Mouse (Mus musculus) limb, embryonic 10.5 days (tissue): ENCODE data around the gene Ptprc. TPM values are rescaled to one million over a fixed set of nuclear protein-coding genes. Genes with fewer than 3 reads are reported as not detected.

Experiments used
- DNase-seq: peaks from one replicate; pipeline ENCODE4 v3.0.0-alpha.2; 2017; ENCODE audit warnings: low spot score
- H3K27ac ChIP-seq: fragments of 300-500 bp; sonication (generic); 2 replicates; pipeline ENCODE4 v1.5.1; 2016; ENCODE audit warnings: mild to moderate bottlenecking
- H3K27me3 ChIP-seq: fragments of 300-500 bp; sonication (generic); 2 replicates; pipeline ENCODE4 v1.6.1; 2016; ENCODE audit warnings: low read depth, mild to moderate bottlenecking; ENCODE audit not compliant: poor library complexity, severe bottlenecking
- H3K36me3 ChIP-seq: fragments of 300-500 bp; sonication (generic); 2 replicates; pipeline ENCODE4 v1.6.1; 2016; ENCODE audit warnings: mild to moderate bottlenecking, moderate library complexity
- H3K4me1 ChIP-seq: fragments of 300-500 bp; sonication (generic); 2 replicates; pipeline ENCODE4 v1.6.1; 2016
- H3K4me3 ChIP-seq: fragments of 300-500 bp; sonication (generic); 2 replicates; pipeline ENCODE4 v1.5.1; 2016; ENCODE audit warnings: mild to moderate bottlenecking, moderate library complexity
- H3K9me3 ChIP-seq: fragments of 300-500 bp; sonication (generic); replicated peaks from 2 replicates; pipeline ENCODE4 v1.6.1; 2016; ENCODE audit warnings: mild to moderate bottlenecking
- WGBS: fragments of 180-500 bp; shearing (Covaris S2); methylation state at CpG from one replicate; pipeline ENCODE4 v1.1.7; 2016; 5-methylcytosine and 5-hydroxymethylcytosine counted together
- polyA plus RNA-seq: library from polyadenylated mRNA; unstranded; fragments of >200 nt; fragmentation: Nextera tagmentation; extraction: Ambion mirVana; gene quantifications from 2 replicates; pipeline ENCODE4 v1.2.1, GENCODE M21; 2016

The Ptprc gene
- 0.64 and 0.96 TPM in 2 replicates for polyA plus RNA-seq

GRCm38 (mm10) chr1:138175494-138175893, at the start of gene Ptprc:
TSS of gene Ptprc (minus strand) at chr1:138175708.
- no peak within 1 kb of the TSS for H3K27ac ChIP-seq
- H3K36me3 ChIP-seq, result no peaks in the 10 kb centered on the region
- H3K4me1 ChIP-seq, result no peaks in the 10 kb centered on the region
- H3K4me3 ChIP-seq, result no peak within 1 kb of the TSS
- H3K27me3 ChIP-seq, result no peaks in the 10 kb centered on the region
- no peaks in the 10 kb centered on the region for H3K9me3 ChIP-seq
- 82% methylated on average over 4 of the region's 4 CpGs for WGBS
- DNase-seq, result no peak

GRCm38 (mm10) chr1:138214736-138215458, 39.4 kb upstream of the Ptprc start:
- H3K36me3 ChIP-seq, result no peaks in the 10 kb centered on the region
- H3K9me3 ChIP-seq, result no peaks in the 10 kb centered on the region
- H3K27me3 ChIP-seq, result no peaks in the 10 kb centered on the region
- 83% methylated on average over 3 of the region's 3 CpGs for WGBS
- H3K4me1 ChIP-seq, result no peaks in the 10 kb centered on the region
- no peak overlapping the region for H3K4me3 ChIP-seq
- no peak for DNase-seq
- H3K27ac ChIP-seq, result no peak overlapping the region

- WGBS, result 86% methylated on average over 3 of the region's 3 CpGs
- DNase-seq, result no peak
- Histone ChIP-seq H3K9me3 (no peaks in the 10 kb centered on the region), H3K4me1 (peaks cover 14% of the 10 kb centered on the region), H3K4me3 (no peak overlapping the region), H3K27me3 (no peaks in the 10 kb centered on the region), H3K27ac (no peak overlapping the region), H3K36me3 (no peaks in the 10 kb centered on the region)
Measured at GRCm38 (mm10) chr1:138210387-138211024, 35.0 kb upstream of the Ptprc start.

GRCm38 (mm10) chr1:138209751-138210150, 34.2 kb upstream of the Ptprc start:
- Histone ChIP-seq H3K4me3 (no peak overlapping the region), H3K36me3 (no peaks in the 10 kb centered on the region), H3K27ac (no peak overlapping the region), H3K27me3 (no peaks in the 10 kb centered on the region), H3K9me3 (no peaks in the 10 kb centered on the region), H3K4me1 (peaks cover 17% of the 10 kb centered on the region)
- WGBS, result 95% methylated on average over 3 of the region's 3 CpGs
- DNase-seq, result no peak

GRCm38 (mm10) chr1:138206041-138206440, 30.5 kb upstream of the Ptprc start:
- Histone ChIP-seq H3K4me3 (no peak overlapping the region), H3K27me3 (no peaks in the 10 kb centered on the region), H3K4me1 (peaks cover 22% of the 10 kb centered on the region), H3K9me3 (no peaks in the 10 kb centered on the region), H3K27ac (peak overlapping the region; percentile 71), H3K36me3 (no peaks in the 10 kb centered on the region)
- DNase-seq, result peak; percentile 65
- 40% methylated on average over 7 of the region's 7 CpGs for WGBS

GRCm38 (mm10) chr1:138191689-138192508, 16.4 kb upstream of the Ptprc start:
- Histone ChIP-seq H3K27me3 (no peaks in the 10 kb centered on the region), H3K4me1 (peaks cover 12% of the 10 kb centered on the region), H3K9me3 (no peaks in the 10 kb centered on the region), H3K27ac (peak overlapping the region; percentile 67), H3K36me3 (no peaks in the 10 kb centered on the region), H3K4me3 (no peak overlapping the region)
- no peak for DNase-seq
- 88% methylated on average over 8 of the region's 8 CpGs for WGBS

GRCm38 (mm10) chr1:138188131-138188530, 12.6 kb upstream of the Ptprc start:
- Histone ChIP-seq H3K27me3 (no peaks in the 10 kb centered on the region), H3K36me3 (no peaks in the 10 kb centered on the region), H3K27ac (no peak overlapping the region), H3K9me3 (no peaks in the 10 kb centered on the region), H3K4me3 (no peak overlapping the region), H3K4me1 (peaks cover 12% of the 10 kb centered on the region)
- DNase-seq, result no peak
- 94% methylated on average over 4 of the region's 4 CpGs for WGBS

GRCm38 (mm10) chr1:138185904-138186303, 10.4 kb upstream of the Ptprc start:
- no peak overlapping the region for H3K27ac ChIP-seq
- H3K4me3 ChIP-seq, result no peak overlapping the region
- no peaks in the 10 kb centered on the region for H3K4me1 ChIP-seq
- 65% methylated on average over 4 of the region's 4 CpGs for WGBS
- no peaks in the 10 kb centered on the region for H3K27me3 ChIP-seq
- H3K9me3 ChIP-seq, result no peaks in the 10 kb centered on the region
- no peaks in the 10 kb centered on the region for H3K36me3 ChIP-seq
- no peak for DNase-seq

- DNase-seq, result no peak
- Histone ChIP-seq H3K27ac (no peak overlapping the region), H3K4me1 (no peaks in the 10 kb centered on the region), H3K27me3 (no peaks in the 10 kb centered on the region), H3K9me3 (no peaks in the 10 kb centered on the region), H3K36me3 (no peaks in the 10 kb centered on the region), H3K4me3 (no peak overlapping the region)
Measured at GRCm38 (mm10) chr1:138180081-138180480, 4.6 kb upstream of the Ptprc start.

- no peaks in the 10 kb centered on the region for H3K36me3 ChIP-seq
- no peaks in the 10 kb centered on the region for H3K9me3 ChIP-seq
- H3K4me1 ChIP-seq, result no peaks in the 10 kb centered on the region
- WGBS, result 91% methylated on average over 9 of the region's 9 CpGs
- no peak overlapping the region for H3K27ac ChIP-seq
- no peaks in the 10 kb centered on the region for H3K27me3 ChIP-seq
- DNase-seq, result no peak
- no peak overlapping the region for H3K4me3 ChIP-seq
Measured at GRCm38 (mm10) chr1:138174705-138175492, 609 bp downstream of the Ptprc start.

GRCm38 (mm10) chr1:138174143-138174542, 1.4 kb downstream of the Ptprc start:
- no peaks in the 10 kb centered on the region for H3K36me3 ChIP-seq
- WGBS, result 91% methylated on average over 4 of the region's 4 CpGs
- H3K9me3 ChIP-seq, result no peaks in the 10 kb centered on the region
- H3K27me3 ChIP-seq, result no peaks in the 10 kb centered on the region
- no peaks in the 10 kb centered on the region for H3K4me1 ChIP-seq
- no peak overlapping the region for H3K27ac ChIP-seq
- DNase-seq, result no peak
- no peak overlapping the region for H3K4me3 ChIP-seq

GRCm38 (mm10) chr1:138173669-138174068, 1.8 kb downstream of the Ptprc start:
- no peaks in the 10 kb centered on the region for H3K36me3 ChIP-seq
- no peaks in the 10 kb centered on the region for H3K27me3 ChIP-seq
- WGBS, result 91% methylated on average over 6 of the region's 6 CpGs
- DNase-seq, result no peak
- H3K9me3 ChIP-seq, result no peaks in the 10 kb centered on the region
- no peaks in the 10 kb centered on the region for H3K4me1 ChIP-seq
- no peak overlapping the region for H3K4me3 ChIP-seq
- H3K27ac ChIP-seq, result no peak overlapping the region
